20 mouse cellular contexts compared by ENCODE assay signal in the genomic region with DNA sequence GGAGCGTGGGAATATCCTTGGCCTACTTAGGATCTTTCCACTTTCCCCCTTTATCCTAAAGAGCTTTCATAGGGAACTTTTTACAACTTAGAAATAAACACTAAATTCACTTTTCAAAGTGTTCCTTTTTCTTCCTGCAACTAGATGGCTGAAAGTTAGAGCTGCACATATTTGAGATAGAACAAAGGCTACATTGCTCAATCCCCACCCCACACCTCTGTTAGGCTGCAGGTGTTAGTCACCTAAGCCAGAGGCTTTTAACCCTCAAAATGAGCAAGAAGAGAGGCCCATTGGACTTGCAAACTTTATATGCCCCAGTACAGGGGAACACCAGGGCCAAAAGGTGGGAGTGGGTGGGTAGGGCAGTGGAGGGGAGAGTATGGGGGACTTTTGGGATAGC. TPM values are rescaled to one million over a fixed set of nuclear protein-coding genes. Genes with fewer than 3 reads are reported as not detected.
"Had no signal": no experiment of that assay in that cellular context is flagged by ENCODE, and none has a peak within 500 bp of the region (broad histone marks: within the 10 kb centered on the region; RNA-seq: fewer than 3 reads in every experiment).

No protein-coding gene starts in this region.

RNA-seq across cellular contexts. Expression of a gene that starts 4.4 kb away (rescaled TPM):
- polyA plus RNA-seq: cerebellum, adult 2 months; cortical plate, adult 2 months; embryonic facial prominence, embryonic 10.5 days; embryonic facial prominence, embryonic 11.5 days; embryonic facial prominence, embryonic 12.5 days; embryonic facial prominence, embryonic 13.5 days; embryonic facial prominence, embryonic 14.5 days; embryonic facial prominence, embryonic 15.5 days; erythroblast, embryonic 14.5 days; forebrain, embryonic 10.5 days; forebrain, embryonic 11.5 days; forebrain, embryonic 12.5 days; forebrain, embryonic 13.5 days; forebrain, embryonic 14.5 days; forebrain, embryonic 15.5 days; forebrain, embryonic 16.5 days; forebrain, postnatal 0 days; frontal cortex, adult 2 months; gonadal fat pad, adult 2 months; heart, adult 2 months had no signal

RNA-seq across cellular contexts. Expression of a gene that starts 15.1 kb away (rescaled TPM):
- polyA plus RNA-seq: cerebellum, adult 2 months; cortical plate, adult 2 months; embryonic facial prominence, embryonic 10.5 days; embryonic facial prominence, embryonic 11.5 days; embryonic facial prominence, embryonic 12.5 days; embryonic facial prominence, embryonic 13.5 days; embryonic facial prominence, embryonic 14.5 days; embryonic facial prominence, embryonic 15.5 days; erythroblast, embryonic 14.5 days; forebrain, embryonic 10.5 days; forebrain, embryonic 11.5 days; forebrain, embryonic 12.5 days; forebrain, embryonic 13.5 days; forebrain, embryonic 14.5 days; forebrain, embryonic 15.5 days; forebrain, embryonic 16.5 days; forebrain, postnatal 0 days; frontal cortex, adult 2 months; gonadal fat pad, adult 2 months; heart, adult 2 months had no signal

RNA-seq across cellular contexts. Expression of a gene that starts 35.1 kb away (rescaled TPM):
- polyA plus RNA-seq: cerebellum, adult 2 months; cortical plate, adult 2 months; embryonic facial prominence, embryonic 10.5 days; embryonic facial prominence, embryonic 11.5 days; embryonic facial prominence, embryonic 12.5 days; embryonic facial prominence, embryonic 13.5 days; embryonic facial prominence, embryonic 14.5 days; erythroblast, embryonic 14.5 days; forebrain, embryonic 10.5 days; forebrain, embryonic 11.5 days; forebrain, embryonic 12.5 days; forebrain, embryonic 13.5 days; forebrain, embryonic 14.5 days; forebrain, embryonic 15.5 days; forebrain, embryonic 16.5 days; forebrain, postnatal 0 days; frontal cortex, adult 2 months; gonadal fat pad, adult 2 months; heart, adult 2 months had no signal

RNA-seq across cellular contexts. Expression of a gene that starts 42.2 kb away (rescaled TPM):
- polyA plus RNA-seq: cerebellum, adult 2 months; cortical plate, adult 2 months; embryonic facial prominence, embryonic 10.5 days; embryonic facial prominence, embryonic 11.5 days; embryonic facial prominence, embryonic 12.5 days; embryonic facial prominence, embryonic 13.5 days; embryonic facial prominence, embryonic 14.5 days; embryonic facial prominence, embryonic 15.5 days; forebrain, embryonic 10.5 days; forebrain, embryonic 11.5 days; forebrain, embryonic 12.5 days; forebrain, embryonic 13.5 days; forebrain, embryonic 14.5 days; forebrain, embryonic 15.5 days; forebrain, embryonic 16.5 days; forebrain, postnatal 0 days; frontal cortex, adult 2 months; gonadal fat pad, adult 2 months; heart, adult 2 months had no signal

RNA-seq across cellular contexts. Expression of a gene that starts 54.6 kb away (rescaled TPM):
- polyA plus RNA-seq: cerebellum, adult 2 months; cortical plate, adult 2 months; embryonic facial prominence, embryonic 10.5 days; embryonic facial prominence, embryonic 11.5 days; embryonic facial prominence, embryonic 12.5 days; embryonic facial prominence, embryonic 13.5 days; embryonic facial prominence, embryonic 14.5 days; embryonic facial prominence, embryonic 15.5 days; erythroblast, embryonic 14.5 days; forebrain, embryonic 10.5 days; forebrain, embryonic 11.5 days; forebrain, embryonic 12.5 days; forebrain, embryonic 13.5 days; forebrain, embryonic 14.5 days; forebrain, embryonic 15.5 days; forebrain, embryonic 16.5 days; forebrain, postnatal 0 days; frontal cortex, adult 2 months; gonadal fat pad, adult 2 months; heart, adult 2 months had no signal
